Mouse (Mus musculus) limb, embryonic 13.5 days (tissue): ENCODE data around the gene Ankrd63. TPM values are rescaled to one million over a fixed set of nuclear protein-coding genes. Genes with fewer than 3 reads are reported as not detected.

Experiments
- polyA plus RNA-seq: library from polyadenylated mRNA; unstranded; fragments of >200 nt; fragmentation: Nextera tagmentation; extraction: Ambion mirVana; gene quantifications from 2 replicates; pipeline ENCODE4 v1.2.1, GENCODE M21; 2015

Ankrd63 gene
- polyA plus RNA-seq, 1 experiment from 2014 or later = 0.05 TPM

Other genes starting within 250 kb of the Ankrd63 start
- 244 and 249 TPM in 2 replicates for gene Srp14, start 224.3 kb downstream of the Ankrd63 start, polyA plus RNA-seq
- 6.8 and 7.3 TPM in 2 replicates for gene Bmf, start 154.3 kb downstream of the Ankrd63 start, polyA plus RNA-seq
- 85.6 and 89.9 TPM in 2 replicates for gene Bub1b, start 105.8 kb downstream of the Ankrd63 start, polyA plus RNA-seq
- 1.8 and 3.3 TPM in 2 replicates for gene Pak6, start 40.7 kb downstream of the Ankrd63 start, polyA plus RNA-seq
- 0.28 and 0.46 TPM in 2 replicates for gene Plcb2, start 24.5 kb upstream of the Ankrd63 start, polyA plus RNA-seq
- gene Inafm2, start 41.8 kb upstream of the Ankrd63 start, polyA plus RNA-seq = 19.4 and 21.1 TPM in 2 replicates
- gene Ccdc9b, start 58.7 kb upstream of the Ankrd63 start, polyA plus RNA-seq = 0.78 and 0.85 TPM in 2 replicates
- gene Phgr1, start 68.8 kb upstream of the Ankrd63 start, polyA plus RNA-seq = not detected in 2 replicates
- gene Disp2, start 75.8 kb upstream of the Ankrd63 start, polyA plus RNA-seq = 0.13 and 0.22 TPM in 2 replicates
- gene Knstrn, start 110.0 kb upstream of the Ankrd63 start, polyA plus RNA-seq = 106 and 107 TPM in 2 replicates
- 82.6 and 95.3 TPM in 2 replicates for gene Ivd, start 158.0 kb upstream of the Ankrd63 start, polyA plus RNA-seq
- 3.7 and 3.8 TPM in 2 replicates for gene Bahd1, start 196.4 kb upstream of the Ankrd63 start, polyA plus RNA-seq
- gene Chst14, start 222.5 kb upstream of the Ankrd63 start, polyA plus RNA-seq = 51.2 and 51.9 TPM in 2 replicates